In genomic region chr8:54660675-54661074, GRCm38 (mm10) we compare ENCODE assay signal across 8 mouse cellular contexts.
DNase-seq lines count a peak whose midpoint lies in the region; ATAC-seq and TF ChIP-seq lines count a peak whose summit lies in the region.

No protein-coding gene starts in this region.

- no peaks in the 10 kb centered on the region for H3K36me3 ChIP-seq in kidney, embryonic 15.5 days
- H3K36me3 ChIP-seq in heart, postnatal 0 days (replicated peaks; ENCODE audit: control insufficient read depth, insufficient read depth, low read length): no peaks in the 10 kb centered on the region
- no peaks in the 10 kb centered on the region for H3K36me3 ChIP-seq in lung, postnatal 0 days (ENCODE audit: insufficient read depth, low read length)

- no peak overlapping the region for H3K4me2 ChIP-seq in kidney, embryonic 15.5 days
- no peak overlapping the region for H3K4me2 ChIP-seq in heart, postnatal 0 days (ENCODE audit: low read depth, low read length)
- no peak overlapping the region for H3K4me2 ChIP-seq in lung, postnatal 0 days (replicated peaks; ENCODE audit: low read depth, low read length)

- H3K27ac ChIP-seq in kidney, embryonic 15.5 days: no peak overlapping the region
- H3K27ac ChIP-seq in heart, postnatal 0 days (ENCODE audit: low read depth): no peak overlapping the region
- H3K27ac ChIP-seq in lung, postnatal 0 days (ENCODE audit: low read length): no peak overlapping the region

- 36% methylated on average over 5 of the region's 5 CpGs for WGBS in kidney, embryonic 15.5 days
- 22% methylated on average over 5 of the region's 5 CpGs for WGBS in heart, postnatal 0 days
- WGBS in lung, postnatal 0 days: 22% methylated on average over 5 of the region's 5 CpGs

- H3K9me3 ChIP-seq in kidney, embryonic 15.5 days (replicated peaks): no peaks in the 10 kb centered on the region
- no peaks in the 10 kb centered on the region for H3K9me3 ChIP-seq in heart, postnatal 0 days (replicated peaks; ENCODE audit: control insufficient read depth, low read length)
- no peaks in the 10 kb centered on the region for H3K9me3 ChIP-seq in lung, postnatal 0 days (ENCODE audit: low read length)

- no peak for TF ChIP-seq EP300 in heart, postnatal 0 days (IDR thresholded peaks at IDR 0.05; ENCODE audit: low read depth)
- no peak for TF ChIP-seq EP300 in lung, postnatal 0 days (IDR thresholded peaks at IDR 0.05)

- H3K4me1 ChIP-seq in kidney, embryonic 15.5 days: no peaks in the 10 kb centered on the region
- no peaks in the 10 kb centered on the region for H3K4me1 ChIP-seq in heart, postnatal 0 days (ENCODE audit: control insufficient read depth, insufficient read depth)
- no peaks in the 10 kb centered on the region for H3K4me1 ChIP-seq in lung, postnatal 0 days (ENCODE audit: insufficient read depth, low read depth, low read length)

- H3K4me3 ChIP-seq in kidney, embryonic 15.5 days (replicated peaks): no peak overlapping the region
- H3K4me3 ChIP-seq in heart, postnatal 0 days (ENCODE audit: low read depth, low read length): no peak overlapping the region
- H3K4me3 ChIP-seq in lung, postnatal 0 days (ENCODE audit: low read depth, low read length): no peak overlapping the region

- peak; percentile 16 for DNase-seq in kidney, adult 11 months
- DNase-seq in adrenal gland, adult 18-20 months (ENCODE audit: low spot score in 2 of 2): peak; percentile 33 to 41
- peak; percentile 72 for DNase-seq in embryo, embryonic 10.5 days (ENCODE audit: low spot score)
- DNase-seq in heart, postnatal 0 days (ENCODE audit: low spot score): peak; percentile 63
- peak; percentile 22 to 81 for DNase-seq in layer of hippocampus, adult 18-20 months (ENCODE audit: low spot score in 2 of 2)
- DNase-seq in lung, postnatal 0 days (ENCODE audit: low spot score): peak; percentile 52
- peak; percentile 35 to 44 for DNase-seq in right cerebral cortex, postnatal 36 days (ENCODE audit: low spot score in 2 of 2)

- no peak; the same call in 1 of the 2 replicates for ATAC-seq in kidney, embryonic 15.5 days (replicated peaks; ENCODE audit: low FRiP score)
- no peak; the same call in 1 of the 2 replicates for ATAC-seq in heart, postnatal 0 days (ENCODE audit: insufficient read depth, low read depth)
- ATAC-seq in lung, postnatal 0 days: no peak

- no peaks in the 10 kb centered on the region for H3K27me3 ChIP-seq in kidney, embryonic 15.5 days
- no peaks in the 10 kb centered on the region for H3K27me3 ChIP-seq in heart, postnatal 0 days (ENCODE audit: control insufficient read depth, insufficient read depth, low read length)
- H3K27me3 ChIP-seq in lung, postnatal 0 days (replicated peaks; ENCODE audit: insufficient read depth, low read length): no peaks in the 10 kb centered on the region

- no peak overlapping the region for H3K9ac ChIP-seq in kidney, embryonic 15.5 days
- H3K9ac ChIP-seq in heart, postnatal 0 days (replicated peaks; ENCODE audit: low read depth, low read length): no peak overlapping the region
- no peak overlapping the region for H3K9ac ChIP-seq in lung, postnatal 0 days (replicated peaks; ENCODE audit: low read depth)

- TF ChIP-seq CTCF in heart, postnatal 0 days (IDR thresholded peaks at IDR 0.05; ENCODE audit: low read depth): peak; percentile 84
- TF ChIP-seq CTCF in lung, postnatal 0 days (IDR thresholded peaks at IDR 0.05): peak; percentile 81

Comparison
In these comparisons a context has a peak if more than half of its experiments do, and no peak if none do; other contexts are left out.
1. DNase-seq: peak in every context shown above with its lines; median percentile 72 in embryo, embryonic 10.5 days; 63 in heart, postnatal 0 days; 52 in lung, postnatal 0 days; 52 in layer of hippocampus, adult 18-20 months; 40 in right cerebral cortex, postnatal 36 days; 37 in adrenal gland, adult 18-20 months; 16 in kidney, adult 11 months.